Mouse (Mus musculus) heart, embryonic 14.5 days (tissue): ENCODE measurements around the gene Stk11. TPM values are rescaled to one million over a fixed set of nuclear protein-coding genes. Genes with fewer than 3 reads are reported as not detected.
A peak's percentile ranks its signal among the peaks of the same experiment; 100 is the strongest.

ENCODE experiments used
- ATAC-seq: fragments of 200-750 bp; cut with Nextera tagmentation; 2 replicates; pipeline ENCODE4 v1.8.0; 2017; ENCODE audit warnings: low read depth, moderate TSS enrichment; ENCODE audit not compliant: insufficient number of reproducible peaks, insufficient read depth, low FRiP score
- H3K27ac ChIP-seq, 2 experiments: fragments of 200-500 bp in 1 of 2; fragments of 300-500 bp in 1 of 2; sonication (generic) in 1 of 2; replicated peaks in 1 of 2; 2 replicates each; pipeline ENCODE4 v1.5.1; 2012 to 2014; ENCODE audit warnings: low read depth in 2 of 2, low read length in 2 of 2, control low read depth in 1 of 2, mild to moderate bottlenecking in 1 of 2, mixed read lengths in 1 of 2; ENCODE audit not compliant: control insufficient read depth in 1 of 2, insufficient read depth in 1 of 2
- H3K27me3 ChIP-seq: fragments of 300-500 bp; sonication (generic); 2 replicates; pipeline ENCODE4 v1.6.1; 2014; ENCODE audit warnings: mild to moderate bottlenecking, low read length, control low read depth; ENCODE audit not compliant: control insufficient read depth, insufficient read depth
- H3K36me3 ChIP-seq: fragments of 300-500 bp; sonication (generic); 2 replicates; pipeline ENCODE4 v1.6.1; 2014; ENCODE audit warnings: mild to moderate bottlenecking, control low read depth, low read length, mixed read lengths; ENCODE audit not compliant: control insufficient read depth, insufficient read depth
- H3K4me1 ChIP-seq, 2 experiments: fragments of 200-500 bp in 1 of 2; fragments of 300-500 bp in 1 of 2; sonication (generic) in 1 of 2; 2 replicates each; pipeline ENCODE4 v1.6.1; 2012 to 2014; ENCODE audit warnings: low read length in 2 of 2, control low read depth in 1 of 2, mixed read lengths in 1 of 2; ENCODE audit not compliant: control insufficient read depth in 2 of 2, insufficient read depth in 2 of 2
- H3K4me2 ChIP-seq: fragments of 300-500 bp; sonication (generic); 2 replicates; pipeline ENCODE4 v1.6.1; 2014; ENCODE audit warnings: mild to moderate bottlenecking, low read length
- H3K4me3 ChIP-seq, 2 experiments: fragments of 200-500 bp in 1 of 2; fragments of 300-500 bp in 1 of 2; sonication (generic) in 1 of 2; 2 replicates each; pipeline ENCODE4 v1.5.1; 2012 to 2014; ENCODE audit warnings: low read length in 2 of 2, mild to moderate bottlenecking in 2 of 2, control low read depth in 1 of 2, low read depth in 1 of 2, moderate library complexity in 1 of 2; ENCODE audit not compliant: control insufficient read depth in 1 of 2, insufficient read depth in 1 of 2
- H3K9ac ChIP-seq: fragments of 300-500 bp; sonication (generic); 2 replicates; pipeline ENCODE4 v1.6.1; 2014; ENCODE audit warnings: mild to moderate bottlenecking, low read length
- H3K9me3 ChIP-seq: fragments of 300-500 bp; sonication (generic); 2 replicates; pipeline ENCODE4 v1.6.1; 2016; ENCODE audit warnings: low read length, control low read depth; ENCODE audit not compliant: control insufficient read depth
- WGBS: fragments of 180-500 bp; shearing (Covaris S2); extraction: QIAGEN DNeasy Blood & Tissue Kit; methylation state at CpG from one replicate; pipeline ENCODE4 v1.1.7; 2014; 5-methylcytosine and 5-hydroxymethylcytosine counted together
- polyA plus RNA-seq: library from polyadenylated mRNA; unstranded; fragments of >200 nt; fragmentation: Nextera tagmentation; extraction: Ambion mirVana; gene quantifications from 2 replicates; pipeline ENCODE4 v1.2.1, GENCODE M21; 2014

Gene Stk11
- polyA plus RNA-seq, 1 experiment from 2014 or later, result 17.7 TPM

- H3K4me3 ChIP-seq, result no peak overlapping the region
- peaks cover 30% of the 10 kb centered on the region for H3K27me3 ChIP-seq
- peak overlapping the region; percentile 96; the same call in 1 of the 2 replicates for H3K4me2 ChIP-seq
- H3K27ac ChIP-seq, result 0 out of 4 replicates have a peak overlapping the region, but pooled peaks of 1 of the 2 experiments have one; percentile 82
- no peak for ATAC-seq
- H3K4me1 ChIP-seq, result peaks cover 12 to 46% of the 10 kb centered on the region in 2 experiments
- 76% methylated on average over 11 of the region's 11 CpGs for WGBS
- H3K9ac ChIP-seq, result 0 out of 2 replicates have a peak overlapping the region, but pooled peaks have one; percentile 70
- 0 out of 2 replicates have a peak, but pooled peaks cover 3% of the 10 kb centered on the region for H3K9me3 ChIP-seq
- H3K36me3 ChIP-seq, result peaks cover 23% of the 10 kb centered on the region
Observed at GRCm38 (mm10) chr10:80139975-80140665, 24.5 kb downstream of the Stk11 start.

GRCm38 (mm10) chr10:80140666-80141035, 25.0 kb downstream of the Stk11 start, which contains the start of gene Cbarp:
Cbarp (minus strand) TSS chr10:80140835.
- peaks cover 28% of the 10 kb centered on the region for H3K36me3 ChIP-seq
- peak within 1 kb of the TSS; percentile 12 to 69 for H3K4me3 ChIP-seq
- WGBS, result 68% methylated on average over 10 of the region's 10 CpGs
- peak within 1 kb of the TSS; percentile 70 for H3K9ac ChIP-seq
- H3K27ac ChIP-seq, result peak within 1 kb of the TSS; percentile 46 to 82
- peak within 1 kb of the TSS; percentile 99 for H3K4me2 ChIP-seq
- 0 out of 2 replicates have a peak, but pooled peaks cover 3% of the 10 kb centered on the region for H3K9me3 ChIP-seq
- H3K4me1 ChIP-seq, result peaks cover 13 to 51% of the 10 kb centered on the region in 2 experiments
- no peak for ATAC-seq
- H3K27me3 ChIP-seq, result peaks cover 27% of the 10 kb centered on the region

GRCm38 (mm10) chr10:80141243-80141642, 25.6 kb downstream of the Stk11 start:
- Histone ChIP-seq H3K27me3 (peaks cover 21% of the 10 kb centered on the region), H3K36me3 (peaks cover 34% of the 10 kb centered on the region), H3K9me3 (no peaks in the 10 kb centered on the region), H3K4me3 (peak overlapping the region; percentile 12 to 69), H3K4me2 (peak overlapping the region; percentile 96), H3K4me1 (peaks cover 17 to 55% of the 10 kb centered on the region in 2 experiments), H3K9ac (peak overlapping the region; percentile 70), H3K27ac (peak overlapping the region; percentile 46 to 82)
- ATAC-seq, result peak; percentile 72
- 0% methylated on average over 29 of the region's 29 CpGs for WGBS

GRCm38 (mm10) chr10:80141786-80142529, 26.4 kb downstream of the Stk11 start:
- H3K36me3 ChIP-seq, result peaks cover 40% of the 10 kb centered on the region
- peak overlapping the region; percentile 67 to 82 for H3K27ac ChIP-seq
- H3K4me1 ChIP-seq, result peaks cover 21 to 56% of the 10 kb centered on the region in 2 experiments
- H3K9me3 ChIP-seq, result no peaks in the 10 kb centered on the region
- H3K27me3 ChIP-seq, result peaks cover 14% of the 10 kb centered on the region
- peak overlapping the region; percentile 56 to 69 for H3K4me3 ChIP-seq
- peak overlapping the region; percentile 96 for H3K9ac ChIP-seq
- peak; percentile 81 for ATAC-seq
- peak overlapping the region; percentile 96 for H3K4me2 ChIP-seq
- 1% methylated on average over 43 of the region's 43 CpGs for WGBS

GRCm38 (mm10) chr10:80142530-80142925, 26.9 kb downstream of the Stk11 start:
- H3K27ac ChIP-seq, result peak overlapping the region; percentile 67 to 82
- no peak for ATAC-seq
- 2% methylated on average over 15 of the region's 15 CpGs for WGBS
- no peaks in the 10 kb centered on the region for H3K9me3 ChIP-seq
- H3K4me3 ChIP-seq, result peak overlapping the region; percentile 56 to 69
- peak overlapping the region; percentile 96 for H3K4me2 ChIP-seq
- H3K36me3 ChIP-seq, result peaks cover 40% of the 10 kb centered on the region
- peaks cover 8% of the 10 kb centered on the region for H3K27me3 ChIP-seq
- H3K9ac ChIP-seq, result peak overlapping the region; percentile 96
- peaks cover 23 to 56% of the 10 kb centered on the region in 2 experiments for H3K4me1 ChIP-seq

- Histone ChIP-seq H3K4me1 (peaks cover 19 to 49% of the 10 kb centered on the region in 2 experiments), H3K27me3 (no peaks in the 10 kb centered on the region), H3K9me3 (no peaks in the 10 kb centered on the region), H3K36me3 (peaks cover 40% of the 10 kb centered on the region), H3K27ac (no peak overlapping the region), H3K9ac (no peak overlapping the region), H3K4me2 (peak overlapping the region; percentile 96; the same call in 1 of the 2 replicates), H3K4me3 (no peak overlapping the region)
- no peak for ATAC-seq
- 94% methylated on average over 7 of the region's 7 CpGs for WGBS
Observed at GRCm38 (mm10) chr10:80143664-80144063, 28.1 kb downstream of the Stk11 start.

GRCm38 (mm10) chr10:80144159-80144558, 28.6 kb downstream of the Stk11 start:
- no peak overlapping the region for H3K27ac ChIP-seq
- H3K36me3 ChIP-seq, result peaks cover 40% of the 10 kb centered on the region
- 91% methylated on average over 12 of the region's 12 CpGs for WGBS
- no peak overlapping the region for H3K4me3 ChIP-seq
- no peak for ATAC-seq
- 0 out of 2 replicates have a peak overlapping the region, but pooled peaks have one; percentile 96 for H3K4me2 ChIP-seq
- no peaks in the 10 kb centered on the region for H3K9me3 ChIP-seq
- no peaks in the 10 kb centered on the region for H3K27me3 ChIP-seq
- peaks cover 19 to 47% of the 10 kb centered on the region in 2 experiments for H3K4me1 ChIP-seq
- no peak overlapping the region for H3K9ac ChIP-seq
